Mouse (Mus musculus) layer of hippocampus, postnatal 25 days (tissue): ENCODE measurements around the gene Olfr549. TPM values are rescaled to one million over a fixed set of nuclear protein-coding genes. Genes with fewer than 3 reads are reported as not detected.

ENCODE experiments used
- DNase-seq, 2 experiments: peaks; one replicate each; pipeline ENCODE4 v3.0.0; 2022; ENCODE audit warnings: mixed read lengths in 2 of 2, low spot score in 1 of 2; ENCODE audit errors: extremely low spot score in 1 of 2
- total RNA-seq, 2 experiments: library from RNA; stranded (reverse); gene quantifications; 2 replicates each; pipeline ENCODE4 v1.2.3; 2021

The Olfr549 gene
- not detected for total RNA-seq

DNA sequence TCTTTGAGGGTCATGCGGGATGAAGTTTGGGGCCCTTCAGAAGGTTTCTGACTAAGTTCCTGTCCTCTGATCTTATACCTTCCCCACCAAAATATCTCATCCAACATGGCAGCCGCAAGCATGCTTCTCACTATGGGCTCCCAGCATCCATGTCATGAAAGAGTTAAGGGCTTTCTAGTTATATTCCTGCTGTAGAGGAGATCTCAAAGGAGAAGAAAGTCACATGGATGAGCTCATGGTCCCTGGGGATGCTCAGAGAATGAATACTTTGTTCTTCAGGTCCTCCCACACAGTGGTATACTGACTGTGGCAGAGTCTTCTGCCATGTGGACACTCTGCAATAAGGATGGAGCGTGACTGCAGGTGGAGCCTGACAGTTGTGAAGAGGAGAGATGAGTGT lies at the start of gene Olfr549:
Olfr549 (plus strand) TSS at position 301 of the 400 bp plus-strand sequence.
- DNase-seq = no peak

DNA sequence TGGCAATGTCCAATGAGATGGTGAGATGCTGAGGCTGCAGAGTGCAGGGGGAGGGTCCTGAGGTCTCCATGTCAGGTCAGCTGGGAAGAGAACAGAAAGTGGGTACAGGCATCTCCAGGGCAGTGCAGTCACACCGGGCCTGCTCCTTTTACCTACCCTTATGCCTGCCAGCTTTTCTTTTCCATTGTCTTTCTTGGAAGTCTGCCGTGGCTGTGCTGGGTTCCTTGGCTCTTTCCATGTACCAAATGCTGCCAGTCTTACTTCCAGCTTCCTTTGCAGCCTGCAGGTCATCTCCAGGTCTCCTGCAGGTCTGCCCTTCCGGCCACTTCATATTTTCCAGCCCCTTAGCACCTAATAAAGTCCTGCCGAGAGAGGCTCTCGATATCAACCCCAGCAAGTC lies 47.7 kb upstream of the Olfr549 start:
- no peak for DNase-seq

DNA sequence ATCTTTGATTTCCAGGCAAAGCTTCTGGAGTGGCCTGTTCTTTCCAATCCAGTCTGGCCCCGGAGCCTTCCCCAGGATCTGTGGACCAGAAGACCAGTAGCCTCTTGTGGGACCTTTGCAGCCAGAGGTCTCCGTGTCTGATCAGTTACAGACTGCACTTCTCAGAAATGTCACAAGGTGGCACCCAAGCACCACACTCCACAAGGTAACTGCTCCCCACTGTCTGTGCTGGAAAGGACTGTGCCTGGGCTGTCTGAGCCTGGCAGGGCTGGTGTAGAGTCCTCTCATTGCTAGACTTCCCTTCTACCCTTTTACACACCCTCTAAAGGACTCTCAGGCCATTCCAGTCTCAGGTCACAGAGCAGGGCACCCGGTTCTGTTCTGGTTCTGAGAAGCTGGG lies 42.8 kb upstream of the Olfr549 start:
- DNase-seq = peak; percentile 59 to 83

DNA sequence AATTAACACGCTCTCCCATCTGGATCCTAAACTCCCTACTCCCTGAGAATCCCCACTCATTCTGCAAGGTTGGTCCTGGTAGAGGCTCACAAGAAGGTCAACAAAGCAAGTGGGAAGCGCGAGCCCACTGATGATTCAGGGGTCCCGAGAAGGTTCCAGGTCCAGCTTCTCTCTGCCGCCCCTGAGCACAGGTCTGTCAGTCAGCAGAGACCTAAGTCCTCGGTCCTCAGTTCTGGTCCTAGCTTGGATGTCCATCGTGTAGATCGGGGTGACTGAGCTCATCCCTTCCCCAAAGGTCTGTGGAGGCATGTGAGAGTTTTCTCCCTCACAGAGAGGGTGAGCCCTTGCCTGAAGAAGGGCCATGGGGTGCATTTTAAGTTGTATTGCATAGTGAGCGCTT lies 41.6 kb upstream of the Olfr549 start:
- DNase-seq = no peak

DNA sequence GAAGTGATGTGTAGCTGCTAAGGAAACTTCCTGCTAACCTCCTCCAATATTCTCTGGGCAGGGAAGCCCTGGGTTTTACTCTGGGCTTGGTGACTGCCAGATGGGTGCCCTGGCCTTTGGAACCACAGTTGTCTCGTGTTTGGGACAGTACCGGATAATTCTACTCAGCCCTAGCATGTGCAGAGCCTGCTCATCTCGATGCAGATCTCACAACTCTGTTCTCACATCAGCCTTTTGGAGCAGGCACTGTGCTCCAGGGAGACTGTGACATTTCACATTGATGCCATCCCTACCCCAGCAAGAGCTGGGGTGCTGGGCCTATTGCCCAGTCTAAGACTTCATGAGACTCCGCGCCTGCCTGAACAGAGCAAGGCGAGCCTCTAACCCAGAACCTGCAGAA lies 41.0 kb upstream of the Olfr549 start:
- no peak for DNase-seq

DNA sequence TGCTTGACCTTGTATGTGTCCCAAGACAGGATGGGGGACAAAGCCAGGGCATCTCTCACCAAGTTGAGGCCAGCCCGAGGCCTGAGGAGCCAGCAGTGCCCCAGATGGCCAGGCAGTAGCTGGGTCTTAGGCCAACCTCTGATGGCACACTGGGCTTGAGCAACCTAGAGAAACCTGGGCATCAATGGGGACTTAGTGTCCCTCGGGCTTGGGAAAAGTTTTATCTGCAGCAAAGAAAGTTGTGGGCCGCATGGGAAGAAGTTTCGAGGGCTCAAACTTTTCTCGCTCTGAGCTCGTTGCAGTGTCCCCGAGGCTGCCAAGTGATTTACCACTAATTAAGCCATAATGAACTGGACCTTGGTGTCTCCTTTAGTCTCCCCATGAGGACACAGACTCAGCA lies 39.9 kb upstream of the Olfr549 start:
- DNase-seq = no peak

DNA sequence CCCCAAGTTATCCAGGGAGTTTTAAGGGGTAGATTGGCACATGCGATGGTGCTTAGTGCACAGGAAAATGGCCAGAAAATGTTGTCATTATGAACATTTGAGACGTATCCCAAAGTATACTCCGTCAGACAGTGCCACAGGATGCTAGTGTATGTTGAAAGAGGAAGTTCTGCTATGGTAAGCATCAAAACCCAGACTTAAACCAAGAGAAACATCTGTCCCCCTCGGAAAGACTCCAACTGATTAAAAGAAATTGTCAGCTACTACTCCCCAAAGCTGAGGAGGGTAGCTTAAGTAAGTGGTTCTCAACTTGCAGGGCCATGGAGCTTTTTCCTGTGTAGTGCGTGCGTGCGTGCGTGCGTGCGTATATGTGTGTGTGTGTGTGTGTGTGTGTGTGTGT lies 37.7 kb upstream of the Olfr549 start:
- no peak for DNase-seq

DNA sequence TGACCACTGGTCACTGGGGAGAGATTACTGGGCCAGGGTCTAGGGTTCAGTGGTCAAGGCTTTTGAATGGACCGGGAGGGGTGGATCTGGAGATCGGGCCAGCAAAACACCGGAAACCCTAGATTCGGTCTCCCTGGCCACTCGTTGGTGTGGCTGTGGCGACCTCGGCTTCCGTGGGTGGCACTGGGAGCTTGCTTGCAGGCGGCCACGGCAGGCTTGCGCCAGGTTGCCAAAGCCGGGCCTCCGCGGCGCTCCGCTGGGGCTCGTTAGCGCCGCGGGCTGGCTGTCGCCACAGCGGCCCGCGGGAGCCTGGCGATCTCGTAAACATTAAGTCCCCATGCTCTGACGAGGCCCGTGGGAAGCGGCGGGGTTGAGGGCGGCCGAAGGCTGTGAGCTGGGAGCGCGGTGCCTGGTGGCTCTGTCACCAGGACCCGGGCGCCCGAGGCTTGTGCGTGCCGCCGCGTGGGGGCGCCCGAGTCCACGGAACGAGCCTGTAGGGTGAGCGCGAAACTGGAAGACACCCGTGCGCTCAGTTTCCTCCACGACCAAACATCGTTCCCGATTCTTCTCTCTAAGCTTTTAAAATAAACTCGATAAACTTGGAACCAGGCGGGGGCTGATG lies 36.7 kb upstream of the Olfr549 start:
- peak; percentile 91 to 98 for DNase-seq

DNA sequence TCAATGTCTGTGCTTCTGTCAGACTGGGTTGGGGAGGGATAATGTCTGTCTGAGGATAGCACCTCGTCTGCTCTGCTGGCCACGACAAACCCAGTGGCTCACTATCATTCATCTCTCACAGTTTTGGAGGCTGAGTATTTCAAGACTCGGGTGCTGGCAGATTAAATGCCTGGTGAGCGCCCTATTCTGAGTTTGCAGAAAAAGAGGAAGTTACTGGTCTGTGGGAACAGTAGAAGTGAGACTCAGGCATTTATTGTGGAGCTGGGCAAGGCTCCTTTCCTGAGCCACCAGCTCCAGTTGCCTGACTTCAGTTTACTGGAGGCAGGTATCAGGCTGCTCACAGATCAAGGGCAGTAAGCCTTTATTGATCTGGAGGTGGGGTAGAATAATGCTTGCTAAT lies 35.5 kb upstream of the Olfr549 start:
- DNase-seq = no peak

DNA sequence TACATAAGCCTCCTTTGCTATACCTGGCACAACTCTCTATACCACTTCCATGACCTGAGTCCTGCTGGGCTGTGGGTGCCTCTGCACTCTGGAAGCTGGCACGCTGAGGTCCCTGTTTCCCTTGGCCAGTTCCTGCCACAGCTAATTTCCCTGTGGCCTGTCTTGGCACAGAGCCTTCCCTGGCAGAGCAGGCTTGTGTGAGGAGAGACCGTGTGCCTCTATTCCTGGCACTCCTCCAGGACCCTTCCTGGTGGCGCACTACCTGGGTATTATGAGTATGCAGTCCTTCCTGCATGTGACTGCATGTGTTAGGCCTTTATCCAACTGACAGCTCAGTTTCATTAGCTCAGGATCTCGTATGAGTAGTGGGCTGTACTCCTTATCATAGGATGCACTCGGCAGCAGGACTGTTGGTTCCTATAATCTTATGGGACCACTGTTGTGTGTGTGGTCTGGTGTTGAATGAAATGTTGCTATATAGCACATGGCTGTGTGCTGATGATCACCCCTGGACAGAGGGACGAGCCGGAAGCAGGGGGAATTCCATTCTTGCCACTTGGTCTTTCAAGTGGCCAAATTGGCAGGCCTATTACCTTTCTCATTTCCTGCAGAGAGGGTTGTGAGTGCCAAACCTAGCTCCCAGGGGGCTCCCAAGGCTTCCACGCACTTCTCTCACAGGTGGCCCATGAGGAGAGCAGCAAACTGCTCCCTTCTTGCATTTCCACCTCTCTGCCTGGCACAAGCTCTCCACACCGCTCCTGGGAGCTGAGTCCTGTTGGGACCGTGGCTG lies 33.2 kb upstream of the Olfr549 start:
- no peak for DNase-seq

DNA sequence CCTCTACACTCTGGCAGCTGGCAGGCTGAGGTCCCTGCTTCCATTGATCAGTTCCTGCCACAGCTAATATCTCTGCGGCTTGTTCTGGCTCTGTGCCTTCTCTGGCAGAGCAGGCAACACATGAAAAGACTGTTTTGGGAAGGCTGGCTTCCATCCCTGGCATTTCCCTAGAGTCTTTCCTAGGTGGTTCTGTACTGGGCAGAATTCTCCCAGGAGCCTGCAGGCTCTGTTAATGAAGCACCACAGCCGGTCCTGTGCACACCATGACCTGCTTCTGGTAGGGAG lies 32.7 kb upstream of the Olfr549 start:
- DNase-seq = peak in 1 of 2 experiments; percentile 24

DNA sequence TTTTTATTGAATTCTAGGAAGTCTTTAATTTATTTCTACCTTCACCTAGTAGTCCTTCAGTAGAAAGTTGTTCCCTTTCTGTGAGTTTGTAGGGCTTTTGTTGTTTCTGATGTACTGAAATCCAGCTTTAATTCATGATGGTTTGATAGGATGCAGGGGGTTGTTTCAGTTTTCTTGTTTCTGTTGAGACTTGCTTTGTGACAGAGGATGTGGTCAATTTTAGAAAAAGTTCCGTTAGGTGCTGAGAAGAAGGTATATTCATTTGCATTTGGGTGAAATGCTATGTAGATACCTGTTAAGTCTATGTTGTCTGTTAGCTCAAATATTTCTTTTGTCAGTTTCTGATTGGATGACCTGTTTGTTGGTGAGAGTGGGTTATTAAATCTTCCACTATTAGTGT lies 20.6 kb upstream of the Olfr549 start:
- DNase-seq = no peak

DNA sequence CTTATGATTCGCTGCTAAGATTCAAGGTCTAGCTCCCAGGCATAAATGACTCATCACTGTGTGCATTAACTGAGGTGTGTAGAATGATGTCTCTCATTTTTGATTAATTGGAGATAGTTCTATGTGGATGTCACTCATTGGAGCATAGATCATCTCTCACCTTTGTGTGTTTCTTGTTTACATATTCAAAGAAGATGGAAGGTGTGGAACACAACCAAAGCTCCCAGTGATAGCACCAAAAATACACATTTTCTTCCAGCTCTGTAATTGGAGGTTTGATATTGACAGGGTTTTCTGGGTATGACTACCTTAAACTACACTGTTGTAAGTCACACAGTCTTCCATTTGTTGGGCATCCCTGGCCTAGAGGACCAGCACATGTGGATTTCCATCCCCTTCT lies 15.2 kb upstream of the Olfr549 start, which contains the start of gene Olfr547:
Olfr547 (plus strand) TSS at position 301 of the 400 bp plus-strand sequence.
- DNase-seq = no peak

DNA sequence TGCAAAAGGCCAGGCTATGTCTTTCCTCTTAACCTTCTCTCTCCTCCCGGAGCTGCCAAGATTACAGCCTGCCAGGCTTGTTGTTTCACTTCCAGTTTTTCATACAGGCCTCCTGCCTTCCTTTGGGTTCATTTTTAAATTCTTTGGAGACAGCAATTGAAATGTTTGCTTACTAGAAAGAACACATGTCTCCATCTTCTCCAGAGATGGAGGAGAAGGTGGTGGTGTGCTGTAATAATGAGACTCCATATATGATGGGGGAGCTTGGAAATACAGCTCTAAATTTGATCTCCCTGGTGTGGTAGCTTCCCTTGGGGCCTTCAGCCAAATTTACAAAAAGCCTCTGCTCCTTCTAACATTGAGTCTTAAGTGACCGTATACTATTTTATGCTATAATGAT lies 9.1 kb upstream of the Olfr549 start, which contains the start of gene Olfr548-ps1:
Olfr548-ps1 (plus strand) TSS at position 301 of the 400 bp plus-strand sequence.
- DNase-seq = no peak

DNA sequence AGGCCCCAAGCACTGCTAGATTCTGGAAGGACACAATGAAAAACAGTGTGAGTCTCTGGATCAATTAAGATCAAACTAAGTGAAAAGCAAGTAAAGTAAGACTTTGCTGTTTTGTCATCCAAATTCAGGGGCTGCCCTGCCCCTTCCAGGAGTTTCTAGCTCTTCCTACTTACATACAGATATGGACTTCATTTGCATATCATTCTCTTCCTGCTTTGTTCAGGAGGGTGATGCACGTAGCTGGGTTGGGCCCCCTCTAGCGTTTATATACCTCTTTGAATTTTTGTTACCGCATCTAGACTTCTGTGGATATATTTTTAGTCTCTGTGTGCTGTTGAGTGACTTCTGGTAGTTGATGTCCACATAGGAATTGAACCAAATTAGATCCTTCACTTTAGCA lies 8.4 kb upstream of the Olfr549 start:
- no peak for DNase-seq

DNA sequence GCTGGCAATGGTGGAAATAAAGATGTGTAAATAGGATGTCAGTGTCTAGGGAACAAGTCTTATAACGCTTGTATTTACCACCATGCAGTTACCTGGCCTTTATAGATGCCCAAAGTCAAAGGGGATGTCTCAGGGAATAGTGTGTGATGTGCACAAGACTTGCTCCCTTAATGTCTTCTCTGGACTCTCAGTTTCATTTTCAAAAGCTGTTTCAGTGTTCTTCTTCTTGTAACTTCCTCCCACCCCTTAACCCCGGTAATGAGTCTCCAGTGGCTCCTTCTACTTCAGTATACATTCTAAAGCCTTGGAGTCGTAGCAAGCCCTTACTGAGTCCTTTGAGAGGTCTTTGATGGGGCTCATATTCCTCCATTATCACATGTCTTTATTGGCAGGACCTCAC lies 3.6 kb downstream of the Olfr549 start:
- DNase-seq = no peak

DNA sequence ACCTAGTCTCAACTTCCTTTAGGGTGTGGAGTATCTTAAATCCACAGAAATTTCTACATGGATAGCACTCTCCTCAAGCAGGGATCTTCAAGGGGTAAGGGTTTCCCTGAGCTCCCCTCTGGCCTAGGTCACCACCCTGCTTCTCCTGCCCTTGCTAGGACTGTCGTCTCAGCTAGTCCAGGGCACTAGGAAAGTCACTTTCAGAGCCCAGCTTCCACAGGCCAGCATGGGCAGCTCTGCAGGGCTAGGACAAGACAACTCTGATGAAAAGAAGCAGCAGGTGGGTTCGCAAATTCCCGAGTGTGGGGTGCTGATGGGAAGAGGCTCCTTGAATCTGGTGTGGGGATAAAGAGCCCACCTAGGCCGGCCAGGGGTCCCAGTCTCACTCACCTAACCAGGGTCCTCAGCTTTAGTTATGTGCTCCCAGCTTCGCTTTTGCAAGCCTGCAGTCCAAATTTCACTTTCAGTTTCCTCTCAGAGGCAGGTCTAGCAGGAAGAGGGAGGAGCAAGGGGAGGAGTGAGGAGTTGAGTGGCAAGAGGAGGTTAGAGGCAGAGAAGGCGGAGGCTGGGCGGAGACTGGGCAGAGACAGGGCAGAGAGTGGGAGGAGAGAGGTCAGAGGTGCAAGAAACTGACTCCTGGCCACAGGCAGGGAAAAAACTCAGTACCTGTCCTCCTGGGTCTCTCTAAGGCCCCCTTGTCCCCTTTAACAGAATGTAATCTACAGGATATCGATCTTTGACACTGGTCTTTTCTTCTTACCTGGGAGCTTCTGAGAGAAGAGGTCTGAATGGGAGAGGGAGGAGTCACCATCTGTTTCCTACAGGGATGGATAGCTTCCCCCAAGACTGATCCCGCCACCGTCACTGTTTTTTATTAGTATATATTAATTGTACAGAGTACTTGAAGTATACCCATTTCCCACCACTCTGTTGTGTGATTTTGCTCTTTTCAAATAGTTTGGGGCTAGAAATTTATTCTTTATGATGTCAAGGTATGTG lies 15.6 kb downstream of the Olfr549 start, which contains the start of gene Trim21:
Trim21 (minus strand) TSS at position 488 of the 999 bp plus-strand sequence.
- DNase-seq = peak; percentile 13 to 33

DNA sequence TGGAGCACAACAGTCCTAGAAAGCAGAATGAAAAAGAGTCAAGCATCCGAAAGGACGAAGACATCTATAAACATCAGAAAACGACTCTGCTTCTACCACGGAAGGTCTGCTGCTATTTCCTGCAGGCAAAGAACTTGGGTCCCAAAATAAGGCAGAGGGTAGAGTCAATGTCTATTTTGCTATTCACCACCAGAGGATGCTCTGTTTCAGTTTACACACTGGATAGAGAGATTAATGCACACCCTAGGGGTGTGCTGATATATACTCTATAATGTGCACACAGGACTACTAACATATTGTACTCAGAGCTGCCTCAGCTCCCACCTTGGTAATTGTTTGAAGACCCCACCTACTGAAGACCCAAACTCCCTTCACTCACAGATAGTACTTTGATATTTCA lies 16.5 kb downstream of the Olfr549 start:
- no peak for DNase-seq

DNA sequence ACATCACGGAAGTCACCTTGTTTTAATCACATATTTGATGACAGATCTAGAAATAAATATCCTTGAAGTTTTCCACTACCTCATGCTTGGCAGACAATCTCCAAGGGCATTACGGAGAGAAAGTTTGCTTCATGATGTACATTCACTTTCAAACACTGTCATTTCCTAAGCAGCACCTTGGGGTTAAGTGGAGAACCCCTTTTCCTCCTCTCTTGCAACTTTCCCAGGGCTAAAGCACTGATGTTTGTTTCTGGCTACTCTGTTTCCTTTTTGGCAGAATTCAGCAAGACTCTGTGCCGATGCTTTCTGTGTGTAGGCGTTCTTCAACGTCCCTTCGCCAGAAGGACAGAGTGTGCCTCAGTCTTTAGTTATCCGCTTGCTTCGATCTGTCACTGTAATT lies 21.5 kb downstream of the Olfr549 start, which contains the start of gene Olfr550:
Olfr550 (plus strand) TSS at position 301 of the 400 bp plus-strand sequence.
- no peak for DNase-seq

DNA sequence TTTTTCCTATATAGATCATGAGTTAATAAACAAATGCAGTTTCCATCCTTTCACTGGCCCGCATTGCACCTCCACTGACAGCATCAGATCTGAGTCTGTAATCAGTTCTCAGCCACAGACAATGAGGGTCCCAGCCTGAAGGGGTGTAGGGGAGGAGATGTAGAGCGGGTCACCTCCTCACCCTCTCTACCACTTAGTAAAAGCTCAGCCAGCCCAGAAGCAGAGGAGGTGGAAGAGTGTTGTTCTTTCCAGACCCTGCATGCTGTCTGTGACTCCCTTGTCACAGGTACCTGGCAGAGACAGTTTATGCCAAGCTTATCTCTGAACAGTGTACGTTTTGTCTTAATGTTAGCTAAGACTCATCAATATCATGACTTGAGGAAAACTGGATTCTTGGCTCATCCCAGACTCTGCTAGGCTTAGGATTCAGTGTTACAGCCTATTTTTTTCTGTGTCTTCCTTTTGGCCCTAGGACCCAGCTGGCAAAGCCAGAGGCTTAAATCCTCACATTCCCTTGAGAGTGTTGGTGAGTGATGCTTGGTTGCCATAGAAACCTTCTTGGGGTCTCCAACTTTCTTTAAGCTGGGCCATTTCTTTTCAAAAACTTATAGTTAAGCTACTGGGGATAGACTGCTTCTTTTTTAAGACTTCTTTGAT lies 23.6 kb downstream of the Olfr549 start:
- DNase-seq = no peak
